Mouse (Mus musculus) lung, postnatal 0 days (tissue): Measurements from ENCODE around the gene Pex26. TPM values are rescaled to one million over a fixed set of nuclear protein-coding genes. Genes with fewer than 3 reads are reported as not detected.

Source experiments
- ATAC-seq: fragments of 200-750 bp; cut with Nextera tagmentation; 2 replicates; pipeline ENCODE4 v1.8.0; 2017; ENCODE audit warnings: moderate library complexity
- DNase-seq: peaks from one replicate; pipeline ENCODE4 v3.0.0-alpha.2; 2016; ENCODE audit warnings: low spot score
- H3K27ac ChIP-seq: fragments of 300-500 bp; sonication (generic); 2 replicates; pipeline ENCODE4 v1.5.1; 2014; ENCODE audit warnings: antibody characterized with exemption, mild to moderate bottlenecking, low read length, mixed read lengths
- H3K27me3 ChIP-seq: fragments of 300-500 bp; sonication (generic); replicated peaks from 2 replicates; pipeline ENCODE4 v1.6.1; 2014; ENCODE audit warnings: low read length, mixed read lengths; ENCODE audit not compliant: insufficient read depth
- H3K36me3 ChIP-seq: fragments of 300-500 bp; sonication (generic); 2 replicates; pipeline ENCODE4 v1.6.1; 2014; ENCODE audit warnings: low read length, mixed read lengths; ENCODE audit not compliant: insufficient read depth
- H3K4me1 ChIP-seq: fragments of 300-500 bp; sonication (generic); 2 replicates; pipeline ENCODE4 v1.6.1; 2014; ENCODE audit warnings: antibody characterized with exemption, low read depth, low read length, mixed read lengths; ENCODE audit not compliant: insufficient read depth
- H3K4me2 ChIP-seq: fragments of 300-500 bp; sonication (generic); replicated peaks from 2 replicates; pipeline ENCODE4 v1.6.1; 2014; ENCODE audit warnings: low read depth, mild to moderate bottlenecking, low read length, moderate library complexity, mixed read lengths
- H3K4me3 ChIP-seq: fragments of 300-500 bp; sonication (generic); 2 replicates; pipeline ENCODE4 v1.5.1; 2014; ENCODE audit warnings: low read depth, low read length
- H3K9ac ChIP-seq: fragments of 300-500 bp; sonication (generic); replicated peaks from 2 replicates; pipeline ENCODE4 v1.6.1; 2014; ENCODE audit warnings: low read depth, mild to moderate bottlenecking
- H3K9me3 ChIP-seq: fragments of 300-500 bp; sonication (generic); 2 replicates; pipeline ENCODE4 v1.6.1; 2016; ENCODE audit warnings: low read length, mixed read lengths
- CTCF ChIP-seq: IDR thresholded peaks from 2 replicates; pipeline ENCODE4 v1.5.1; 2016; ENCODE audit warnings: antibody characterized with exemption, mild to moderate bottlenecking
- EP300 ChIP-seq: IDR thresholded peaks from 2 replicates; pipeline ENCODE4 v1.6.1; 2016; ENCODE audit warnings: antibody characterized with exemption, mild to moderate bottlenecking, control low read depth
- WGBS: fragments of 180-500 bp; shearing (Covaris S2); extraction: QIAGEN DNeasy Blood & Tissue Kit; methylation state at CpG from one replicate; pipeline ENCODE4 v1.1.7; 2014; 5-methylcytosine and 5-hydroxymethylcytosine counted together
- polyA plus RNA-seq: library from polyadenylated mRNA; unstranded; fragments of >200 nt; fragmentation: Nextera tagmentation; extraction: Ambion mirVana; gene quantifications from 2 replicates; pipeline ENCODE4 v1.2.1, GENCODE M21; 2015

Pex26 gene
- polyA plus RNA-seq, 1 experiment from 2014 or later: 6.2 TPM

DNA sequence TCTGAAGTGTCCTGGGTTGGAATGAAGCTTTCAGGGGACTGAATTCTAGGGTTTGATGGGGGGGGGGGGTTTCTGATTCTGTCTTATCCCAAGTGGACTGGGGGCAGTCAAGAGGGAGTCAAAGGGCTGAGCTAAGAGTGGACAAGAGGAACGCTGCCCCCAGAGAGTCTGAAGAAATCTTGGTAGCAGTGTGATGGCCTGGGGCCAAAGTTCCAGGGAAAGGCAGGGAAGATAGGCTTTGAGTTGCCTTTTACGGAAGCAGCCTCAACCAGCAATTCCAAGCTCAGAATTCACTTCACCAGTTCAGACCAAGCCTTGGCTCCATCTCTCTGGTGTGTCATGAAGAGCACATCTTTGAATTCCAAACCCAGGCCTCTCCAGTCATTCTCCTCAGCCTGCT lies 27.4 kb upstream of the Pex26 start:
- WGBS: 65% methylated on average over 2 of the region's 2 CpGs
- 0 out of 2 replicates have a peak, but pooled peaks cover 3% of the 10 kb centered on the region for H3K4me1 ChIP-seq
- H3K4me2 ChIP-seq: no peak overlapping the region
- H3K36me3 ChIP-seq: no peaks in the 10 kb centered on the region
- no peak for TF ChIP-seq CTCF
- no peak for TF ChIP-seq EP300
- DNase-seq (no peak), ATAC-seq (no peak)
- H3K27me3 ChIP-seq: peaks cover 31% of the 10 kb centered on the region
- no peak overlapping the region for H3K27ac ChIP-seq
- H3K9ac ChIP-seq: no peak overlapping the region
- H3K4me3 ChIP-seq: no peak overlapping the region
- H3K9me3 ChIP-seq: no peaks in the 10 kb centered on the region

GRCm38 (mm10) chr6:121159616-121160015 lies 23.9 kb upstream of the Pex26 start:
- no peak for DNase-seq
- no peak overlapping the region for H3K4me2 ChIP-seq
- no peak overlapping the region for H3K4me3 ChIP-seq
- WGBS: 59% methylated on average over 5 of the region's 5 CpGs
- H3K9me3 ChIP-seq: no peaks in the 10 kb centered on the region
- no peak for TF ChIP-seq EP300
- no peak for TF ChIP-seq CTCF
- ATAC-seq: no peak; the same call in 1 of the 2 replicates
- H3K36me3 ChIP-seq: no peaks in the 10 kb centered on the region
- H3K9ac ChIP-seq: no peak overlapping the region
- no peak overlapping the region for H3K27ac ChIP-seq
- peaks cover 35% of the 10 kb centered on the region for H3K27me3 ChIP-seq
- H3K4me1 ChIP-seq: 0 out of 2 replicates have a peak, but pooled peaks cover 3% of the 10 kb centered on the region

- DNase-seq: no peak
- Histone ChIP-seq H3K4me1 (0 out of 2 replicates have a peak, but pooled peaks cover 3% of the 10 kb centered on the region), H3K27ac (no peak overlapping the region), H3K4me3 (no peak overlapping the region), H3K9me3 (no peaks in the 10 kb centered on the region), H3K4me2 (no peak overlapping the region), H3K27me3 (peaks cover 35% of the 10 kb centered on the region), H3K9ac (no peak overlapping the region), H3K36me3 (no peaks in the 10 kb centered on the region)
- ATAC-seq: no peak
- 28% methylated on average over 6 of the region's 6 CpGs for WGBS
- TF ChIP-seq EP300 (no peak), CTCF (no peak)
Observed at GRCm38 (mm10) chr6:121160126-121160525, 23.3 kb upstream of the Pex26 start.

- WGBS: 41% methylated on average over 12 of the region's 12 CpGs
- no peaks in the 10 kb centered on the region for H3K9me3 ChIP-seq
Observed at GRCm38 (mm10) chr6:121162616-121163015, 20.9 kb upstream of the Pex26 start.

DNA sequence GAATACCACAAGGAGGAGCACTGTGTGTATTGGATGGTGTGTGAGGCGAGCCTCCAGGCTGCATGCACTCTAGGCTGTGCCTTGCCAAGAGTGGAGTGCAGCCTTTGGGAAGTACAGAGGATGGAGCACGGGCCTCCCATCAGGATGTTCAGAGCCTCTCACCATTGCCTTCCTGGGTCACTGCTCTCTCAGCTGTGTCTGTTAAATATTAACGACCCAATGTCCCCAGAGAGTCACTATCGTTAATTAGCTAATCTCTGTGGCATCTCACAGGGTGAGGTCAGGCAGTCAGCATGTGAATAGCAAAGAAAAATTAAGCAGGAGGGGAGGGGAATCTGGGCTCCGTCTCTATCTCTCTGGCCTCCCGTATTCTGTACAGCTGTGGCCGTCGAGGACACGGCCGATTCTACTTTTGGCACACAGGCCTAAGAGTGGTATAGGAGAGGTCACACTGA lies 17.3 kb upstream of the Pex26 start:
- Histone ChIP-seq H3K4me1 (no peaks in the 10 kb centered on the region), H3K4me2 (no peak overlapping the region), H3K36me3 (no peaks in the 10 kb centered on the region), H3K27me3 (peaks cover 18% of the 10 kb centered on the region; the same call in 1 of the 2 replicates), H3K27ac (no peak overlapping the region), H3K4me3 (no peak overlapping the region), H3K9me3 (no peaks in the 10 kb centered on the region), H3K9ac (no peak overlapping the region)
- DNase-seq (no peak), ATAC-seq (peak; percentile 34; the same call in 1 of the 2 replicates)
- TF ChIP-seq CTCF (no peak), EP300 (no peak)
- 21% methylated on average over 10 of the region's 10 CpGs for WGBS

More at GRCm38 (mm10) chr6:121162616-121163015, 20.9 kb upstream of the Pex26 start:
- no peaks in the 10 kb centered on the region for H3K36me3 ChIP-seq
- H3K27ac ChIP-seq: no peak overlapping the region
- no peak overlapping the region for H3K4me2 ChIP-seq
- ATAC-seq: peak; percentile 42; the same call in 1 of the 2 replicates
- no peak overlapping the region for H3K9ac ChIP-seq
- no peak for TF ChIP-seq CTCF
- TF ChIP-seq EP300: no peak
- H3K27me3 ChIP-seq: peaks cover 35% of the 10 kb centered on the region; the same call in 1 of the 2 replicates
- H3K4me1 ChIP-seq: 0 out of 2 replicates have a peak, but pooled peaks cover 3% of the 10 kb centered on the region
- peak; percentile 61 for DNase-seq
- H3K4me3 ChIP-seq: no peak overlapping the region

- no peak overlapping the region for H3K4me2 ChIP-seq
- ATAC-seq: no peak
- TF ChIP-seq CTCF (no peak), EP300 (no peak)
- H3K4me1 ChIP-seq: no peaks in the 10 kb centered on the region
- no peak for DNase-seq
- H3K36me3 ChIP-seq: no peaks in the 10 kb centered on the region
- H3K9ac ChIP-seq: no peak overlapping the region
- no peak overlapping the region for H3K27ac ChIP-seq
- 83% methylated on average over 7 of the region's 7 CpGs for WGBS
- peaks cover 14% of the 10 kb centered on the region; the same call in 1 of the 2 replicates for H3K27me3 ChIP-seq
- no peak overlapping the region for H3K4me3 ChIP-seq
- H3K9me3 ChIP-seq: no peaks in the 10 kb centered on the region
Observed at GRCm38 (mm10) chr6:121167381-121167975, 16.0 kb upstream of the Pex26 start.
